Mouse (Mus musculus) neural tube, embryonic 13.5 days (tissue): ENCODE measurements around the gene Cadps2. TPM values are rescaled to one million over a fixed set of nuclear protein-coding genes. Genes with fewer than 3 reads are reported as not detected.

Experiments
- ATAC-seq: fragments of 200-750 bp; cut with Nextera tagmentation; 2 replicates; pipeline ENCODE4 v1.8.0; 2017; ENCODE audit warnings: low read depth, mild to moderate bottlenecking, moderate TSS enrichment, moderate library complexity
- H3K27ac ChIP-seq: fragments of 300-500 bp; sonication (generic); replicated peaks from 2 replicates; pipeline ENCODE4 v1.5.1; 2015; ENCODE audit warnings: moderate library complexity, mild to moderate bottlenecking, inconsistent platforms
- H3K27me3 ChIP-seq: fragments of 300-500 bp; sonication (generic); 2 replicates; pipeline ENCODE4 v1.6.1; 2015; ENCODE audit warnings: mild to moderate bottlenecking, inconsistent platforms
- H3K36me3 ChIP-seq: fragments of 300-500 bp; sonication (generic); 2 replicates; pipeline ENCODE4 v1.6.1; 2015; ENCODE audit warnings: mild to moderate bottlenecking, inconsistent platforms
- H3K4me1 ChIP-seq: fragments of 300-500 bp; sonication (generic); replicated peaks from 2 replicates; pipeline ENCODE4 v1.6.1; 2015; ENCODE audit warnings: inconsistent platforms
- H3K4me2 ChIP-seq: fragments of 300-500 bp; sonication (generic); 2 replicates; pipeline ENCODE4 v1.6.1; 2015; ENCODE audit warnings: inconsistent platforms, mild to moderate bottlenecking, moderate library complexity
- H3K4me3 ChIP-seq: fragments of 300-500 bp; sonication (generic); 2 replicates; pipeline ENCODE4 v1.5.1; 2015; ENCODE audit warnings: mild to moderate bottlenecking, inconsistent platforms
- H3K9ac ChIP-seq: fragments of 300-500 bp; sonication (generic); 2 replicates; pipeline ENCODE4 v1.6.1; 2015; ENCODE audit warnings: moderate library complexity, mild to moderate bottlenecking, inconsistent platforms
- H3K9me3 ChIP-seq: fragments of 300-500 bp; sonication (generic); 2 replicates; pipeline ENCODE4 v1.6.1; 2016; ENCODE audit warnings: inconsistent platforms
- WGBS: fragments of 180-500 bp; shearing (Covaris S2); methylation state at CpG from one replicate; pipeline ENCODE4 v1.1.7; 2015; 5-methylcytosine and 5-hydroxymethylcytosine counted together
- polyA plus RNA-seq: library from polyadenylated mRNA; unstranded; fragments of >200 nt; fragmentation: Nextera tagmentation; extraction: Ambion mirVana; gene quantifications from 2 replicates; pipeline ENCODE4 v1.2.1, GENCODE M21; 2015

The Cadps2 gene
- polyA plus RNA-seq, 1 experiment from 2014 or later, result 4.2 TPM

- Histone ChIP-seq H3K27me3 (no peaks in the 10 kb centered on the region), H3K27ac (no peak overlapping the region), H3K36me3 (no peaks in the 10 kb centered on the region), H3K4me2 (no peak overlapping the region), H3K9me3 (no peaks in the 10 kb centered on the region), H3K4me1 (no peaks in the 10 kb centered on the region), H3K9ac (no peak overlapping the region), H3K4me3 (no peak overlapping the region)
- no peak for ATAC-seq
- WGBS, result 77% methylated on average over 3 of the region's 3 CpGs
Observed at GRCm38 (mm10) chr6:23637081-23637480, 202.1 kb downstream of the Cadps2 start.

GRCm38 (mm10) chr6:23635208-23635607 is 204.0 kb downstream of the Cadps2 start:
- no peak overlapping the region for H3K4me2 ChIP-seq
- whole genome bisulfite sequencing, result 91% methylated on average over 3 of the region's 3 CpGs
- no peaks in the 10 kb centered on the region for H3K27me3 ChIP-seq
- no peak overlapping the region for H3K9ac ChIP-seq
- H3K27ac ChIP-seq, result no peak overlapping the region
- H3K9me3 ChIP-seq, result no peaks in the 10 kb centered on the region
- H3K36me3 ChIP-seq, result no peaks in the 10 kb centered on the region
- ATAC-seq, result no peak
- no peak overlapping the region for H3K4me3 ChIP-seq
- no peaks in the 10 kb centered on the region for H3K4me1 ChIP-seq

- Histone ChIP-seq H3K36me3 (no peaks in the 10 kb centered on the region), H3K9ac (no peak overlapping the region), H3K4me3 (no peak overlapping the region), H3K27me3 (no peaks in the 10 kb centered on the region), H3K27ac (no peak overlapping the region), H3K4me2 (no peak overlapping the region), H3K4me1 (no peaks in the 10 kb centered on the region), H3K9me3 (no peaks in the 10 kb centered on the region)
- ATAC-seq, result no peak
- 66% methylated on average over 9 of the region's 9 CpGs for WGBS
Observed at GRCm38 (mm10) chr6:23634016-23634415, 205.2 kb downstream of the Cadps2 start.

- H3K9ac ChIP-seq, result no peak overlapping the region
- no peaks in the 10 kb centered on the region for H3K4me1 ChIP-seq
- no peaks in the 10 kb centered on the region for H3K36me3 ChIP-seq
- H3K27ac ChIP-seq, result no peak overlapping the region
- 7% methylated on average over 4 of the region's 4 CpGs for WGBS
- no peak overlapping the region for H3K4me3 ChIP-seq
- ATAC-seq, result no peak
- H3K9me3 ChIP-seq, result no peaks in the 10 kb centered on the region
- no peak overlapping the region for H3K4me2 ChIP-seq
- H3K27me3 ChIP-seq, result no peaks in the 10 kb centered on the region
Observed at GRCm38 (mm10) chr6:23630465-23630864, 208.8 kb downstream of the Cadps2 start.

- H3K27ac ChIP-seq, result no peak overlapping the region
- no peaks in the 10 kb centered on the region for H3K9me3 ChIP-seq
- H3K36me3 ChIP-seq, result no peaks in the 10 kb centered on the region
- ATAC-seq, result no peak
- H3K9ac ChIP-seq, result no peak overlapping the region
- no peak overlapping the region for H3K4me3 ChIP-seq
- no peaks in the 10 kb centered on the region for H3K4me1 ChIP-seq
- H3K4me2 ChIP-seq, result no peak overlapping the region
- WGBS, result 71% methylated on average over 2 of the region's 2 CpGs
- H3K27me3 ChIP-seq, result no peaks in the 10 kb centered on the region
Observed at GRCm38 (mm10) chr6:23575102-23575501, 264.1 kb downstream of the Cadps2 start.

- Histone ChIP-seq H3K36me3 (no peaks in the 10 kb centered on the region), H3K9me3 (no peaks in the 10 kb centered on the region), H3K27me3 (no peaks in the 10 kb centered on the region), H3K27ac (no peak overlapping the region), H3K4me3 (no peak overlapping the region), H3K9ac (no peak overlapping the region), H3K4me2 (no peak overlapping the region), H3K4me1 (no peaks in the 10 kb centered on the region)
- WGBS, result 90% methylated on average over 4 of the region's 4 CpGs
- no peak for ATAC-seq
Observed at GRCm38 (mm10) chr6:23573750-23574149, 265.5 kb downstream of the Cadps2 start.

- Histone ChIP-seq H3K4me3 (no peak overlapping the region), H3K36me3 (no peaks in the 10 kb centered on the region), H3K27ac (no peak overlapping the region), H3K4me2 (no peak overlapping the region), H3K9ac (no peak overlapping the region), H3K27me3 (no peaks in the 10 kb centered on the region), H3K4me1 (no peaks in the 10 kb centered on the region), H3K9me3 (no peaks in the 10 kb centered on the region)
- no peak for ATAC-seq
- 15% methylated on average over 4 of the region's 4 CpGs for WGBS
Observed at GRCm38 (mm10) chr6:23572401-23572800, 266.8 kb downstream of the Cadps2 start.

GRCm38 (mm10) chr6:23569686-23570085 is 269.5 kb downstream of the Cadps2 start:
- no peaks in the 10 kb centered on the region for H3K36me3 ChIP-seq

GRCm38 (mm10) chr6:23568688-23569087 is 270.5 kb downstream of the Cadps2 start:
- Histone ChIP-seq H3K4me1 (no peaks in the 10 kb centered on the region), H3K4me2 (no peak overlapping the region), H3K36me3 (no peaks in the 10 kb centered on the region), H3K27me3 (no peaks in the 10 kb centered on the region), H3K9me3 (no peaks in the 10 kb centered on the region), H3K27ac (no peak overlapping the region), H3K9ac (no peak overlapping the region), H3K4me3 (no peak overlapping the region)
- no peak for ATAC-seq
- WGBS, result 90% methylated on average over 1 of the region's 1 CpGs

More at GRCm38 (mm10) chr6:23569686-23570085, 269.5 kb downstream of the Cadps2 start:
- Histone ChIP-seq H3K27ac (no peak overlapping the region), H3K27me3 (no peaks in the 10 kb centered on the region), H3K4me2 (no peak overlapping the region), H3K9ac (no peak overlapping the region), H3K4me3 (no peak overlapping the region), H3K4me1 (no peaks in the 10 kb centered on the region), H3K9me3 (no peaks in the 10 kb centered on the region)
- ATAC-seq, result no peak
- WGBS, result 91% methylated on average over 4 of the region's 4 CpGs

- Histone ChIP-seq H3K9ac (no peak overlapping the region), H3K4me2 (no peak overlapping the region), H3K27ac (no peak overlapping the region), H3K9me3 (no peaks in the 10 kb centered on the region), H3K4me3 (no peak overlapping the region), H3K36me3 (no peaks in the 10 kb centered on the region), H3K4me1 (no peaks in the 10 kb centered on the region), H3K27me3 (no peaks in the 10 kb centered on the region)
- 83% methylated on average over 1 of the region's 1 CpGs for WGBS
- no peak for ATAC-seq
Observed at GRCm38 (mm10) chr6:23567651-23568050, 271.6 kb downstream of the Cadps2 start.

GRCm38 (mm10) chr6:23549874-23550273 is 289.3 kb downstream of the Cadps2 start:
- no peak overlapping the region for H3K9ac ChIP-seq
- no peaks in the 10 kb centered on the region for H3K4me1 ChIP-seq
- no peak for ATAC-seq
- no peak overlapping the region for H3K4me2 ChIP-seq
- WGBS, result 57% methylated on average over 1 of the region's 1 CpGs
- H3K9me3 ChIP-seq, result no peaks in the 10 kb centered on the region
- H3K36me3 ChIP-seq, result no peaks in the 10 kb centered on the region
- H3K27me3 ChIP-seq, result no peaks in the 10 kb centered on the region
- H3K27ac ChIP-seq, result no peak overlapping the region
- H3K4me3 ChIP-seq, result no peak overlapping the region

- Histone ChIP-seq H3K27ac (no peak overlapping the region), H3K9me3 (no peaks in the 10 kb centered on the region), H3K9ac (no peak overlapping the region), H3K4me3 (no peak overlapping the region), H3K4me2 (no peak overlapping the region), H3K4me1 (no peaks in the 10 kb centered on the region), H3K36me3 (no peaks in the 10 kb centered on the region), H3K27me3 (no peaks in the 10 kb centered on the region)
- ATAC-seq, result no peak
- 92% methylated on average over 2 of the region's 2 CpGs for WGBS
Observed at GRCm38 (mm10) chr6:23523710-23524109, 315.5 kb downstream of the Cadps2 start.

- ATAC-seq, result no peak
- no peak overlapping the region for H3K4me2 ChIP-seq
- H3K36me3 ChIP-seq, result no peaks in the 10 kb centered on the region
- H3K27ac ChIP-seq, result no peak overlapping the region
- 93% methylated on average over 5 of the region's 5 CpGs for WGBS
- no peaks in the 10 kb centered on the region for H3K4me1 ChIP-seq
- no peak overlapping the region for H3K9ac ChIP-seq
- H3K9me3 ChIP-seq, result no peaks in the 10 kb centered on the region
- no peak overlapping the region for H3K4me3 ChIP-seq
- no peaks in the 10 kb centered on the region for H3K27me3 ChIP-seq
Observed at GRCm38 (mm10) chr6:23522556-23522955, 316.7 kb downstream of the Cadps2 start.
